Mouse (Mus musculus) kidney, embryonic 15.5 days (tissue): ENCODE results near the gene Crtc3. TPM values are rescaled to one million over a fixed set of nuclear protein-coding genes. Genes with fewer than 3 reads are reported as not detected.

ENCODE experiments used
- ATAC-seq: fragments of 200-750 bp; cut with Nextera tagmentation; replicated peaks from 2 replicates; pipeline ENCODE4 v1.8.0; 2017; ENCODE audit warnings: moderate TSS enrichment; ENCODE audit not compliant: low FRiP score
- H3K27ac ChIP-seq: fragments of 300-500 bp; sonication (generic); 2 replicates; pipeline ENCODE4 v1.5.1; 2015; ENCODE audit warnings: mild to moderate bottlenecking, inconsistent platforms
- H3K27me3 ChIP-seq: fragments of 300-500 bp; sonication (generic); 2 replicates; pipeline ENCODE4 v1.6.1; 2015; ENCODE audit warnings: inconsistent platforms
- H3K36me3 ChIP-seq: fragments of 300-500 bp; sonication (generic); 2 replicates; pipeline ENCODE4 v1.6.1; 2015; ENCODE audit warnings: inconsistent platforms
- H3K4me1 ChIP-seq: fragments of 300-500 bp; sonication (generic); 2 replicates; pipeline ENCODE4 v1.6.1; 2015; ENCODE audit warnings: inconsistent platforms
- H3K4me2 ChIP-seq: fragments of 300-500 bp; sonication (generic); 2 replicates; pipeline ENCODE4 v1.6.1; 2015; ENCODE audit warnings: moderate library complexity, mild to moderate bottlenecking, inconsistent platforms
- H3K4me3 ChIP-seq: fragments of 300-500 bp; sonication (generic); replicated peaks from 2 replicates; pipeline ENCODE4 v1.5.1; 2015; ENCODE audit warnings: mild to moderate bottlenecking, inconsistent platforms
- H3K9ac ChIP-seq: fragments of 300-500 bp; sonication (generic); 2 replicates; pipeline ENCODE4 v1.6.1; 2015; ENCODE audit warnings: mild to moderate bottlenecking, inconsistent platforms
- H3K9me3 ChIP-seq: fragments of 300-500 bp; sonication (generic); replicated peaks from 2 replicates; pipeline ENCODE4 v1.6.1; 2016; ENCODE audit warnings: inconsistent platforms
- WGBS: fragments of 180-500 bp; shearing (Covaris S2); methylation state at CpG from one replicate; pipeline ENCODE4 v1.1.7; 2015; ENCODE audit warnings: mixed read lengths; 5-methylcytosine and 5-hydroxymethylcytosine counted together
- polyA plus RNA-seq: library from polyadenylated mRNA; unstranded; fragments of >200 nt; fragmentation: Nextera tagmentation; extraction: Ambion mirVana; gene quantifications from 2 replicates; pipeline ENCODE4 v1.2.1, GENCODE M21; 2015

Crtc3 gene
- polyA plus RNA-seq, 1 experiment from 2014 or later = 21.9 TPM

- WGBS = 57% methylated on average over 5 of the region's 5 CpGs
- ATAC-seq = no peak
Observed at GRCm38 (mm10) chr7:80561931-80562330, 126.7 kb downstream of the Crtc3 start.

GRCm38 (mm10) chr7:80561271-80561670, 127.4 kb downstream of the Crtc3 start:
- no peak for ATAC-seq
- Histone ChIP-seq H3K4me2 (no peak overlapping the region), H3K27me3 (no peaks in the 10 kb centered on the region), H3K9ac (no peak overlapping the region), H3K4me3 (no peak overlapping the region), H3K9me3 (no peaks in the 10 kb centered on the region), H3K36me3 (no peaks in the 10 kb centered on the region), H3K4me1 (peaks cover 7% of the 10 kb centered on the region; the same call in 1 of the 2 replicates), H3K27ac (no peak overlapping the region)
- 62% methylated on average over 9 of the region's 9 CpGs for WGBS

More at GRCm38 (mm10) chr7:80561931-80562330, 126.7 kb downstream of the Crtc3 start:
- Histone ChIP-seq H3K4me1 (peaks cover 7% of the 10 kb centered on the region; the same call in 1 of the 2 replicates), H3K27me3 (no peaks in the 10 kb centered on the region), H3K4me3 (no peak overlapping the region), H3K9me3 (no peaks in the 10 kb centered on the region), H3K36me3 (no peaks in the 10 kb centered on the region), H3K27ac (no peak overlapping the region), H3K4me2 (no peak overlapping the region), H3K9ac (no peak overlapping the region)

GRCm38 (mm10) chr7:80558572-80558971, 130.1 kb downstream of the Crtc3 start:
- H3K27ac ChIP-seq = no peak overlapping the region
- 60% methylated on average over 5 of the region's 5 CpGs for WGBS
- no peaks in the 10 kb centered on the region for H3K36me3 ChIP-seq
- H3K4me3 ChIP-seq = no peak overlapping the region
- no peak overlapping the region for H3K9ac ChIP-seq
- no peak overlapping the region for H3K4me2 ChIP-seq
- no peaks in the 10 kb centered on the region for H3K9me3 ChIP-seq
- H3K4me1 ChIP-seq = peaks cover 20% of the 10 kb centered on the region
- no peaks in the 10 kb centered on the region for H3K27me3 ChIP-seq
- no peak for ATAC-seq

GRCm38 (mm10) chr7:80558101-80558500, 130.6 kb downstream of the Crtc3 start:
- Histone ChIP-seq H3K36me3 (no peaks in the 10 kb centered on the region), H3K27ac (no peak overlapping the region), H3K9ac (no peak overlapping the region), H3K4me2 (no peak overlapping the region), H3K4me3 (no peak overlapping the region), H3K27me3 (no peaks in the 10 kb centered on the region), H3K9me3 (no peaks in the 10 kb centered on the region), H3K4me1 (peaks cover 20% of the 10 kb centered on the region)
- ATAC-seq = no peak
- 46% methylated on average over 8 of the region's 8 CpGs for WGBS

GRCm38 (mm10) chr7:80557161-80557560, 131.5 kb downstream of the Crtc3 start:
- no peaks in the 10 kb centered on the region for H3K9me3 ChIP-seq
- H3K27me3 ChIP-seq = no peaks in the 10 kb centered on the region
- H3K9ac ChIP-seq = no peak overlapping the region
- H3K27ac ChIP-seq = no peak overlapping the region
- H3K4me2 ChIP-seq = no peak overlapping the region
- H3K4me1 ChIP-seq = peaks cover 20% of the 10 kb centered on the region
- WGBS = 71% methylated on average over 4 of the region's 4 CpGs
- no peak for ATAC-seq
- H3K36me3 ChIP-seq = no peaks in the 10 kb centered on the region
- H3K4me3 ChIP-seq = no peak overlapping the region

- H3K9me3 ChIP-seq = no peaks in the 10 kb centered on the region
- ATAC-seq = no peak
- H3K9ac ChIP-seq = no peak overlapping the region
- WGBS = 77% methylated on average over 3 of the region's 3 CpGs
- no peak overlapping the region for H3K4me3 ChIP-seq
- no peaks in the 10 kb centered on the region for H3K36me3 ChIP-seq
- H3K4me2 ChIP-seq = no peak overlapping the region
- H3K27me3 ChIP-seq = no peaks in the 10 kb centered on the region
- no peak overlapping the region for H3K27ac ChIP-seq
- H3K4me1 ChIP-seq = peaks cover 20% of the 10 kb centered on the region
Observed at GRCm38 (mm10) chr7:80556166-80556565, 132.5 kb downstream of the Crtc3 start.

- Histone ChIP-seq H3K4me3 (no peak overlapping the region), H3K9me3 (no peaks in the 10 kb centered on the region), H3K36me3 (no peaks in the 10 kb centered on the region), H3K4me1 (peaks cover 20% of the 10 kb centered on the region), H3K27me3 (no peaks in the 10 kb centered on the region), H3K27ac (peak overlapping the region; percentile 72), H3K9ac (no peak overlapping the region), H3K4me2 (0 out of 2 replicates have a peak overlapping the region, but pooled peaks have one; percentile 25)
- no peak for ATAC-seq
- WGBS = 81% methylated on average over 3 of the region's 3 CpGs
Observed at GRCm38 (mm10) chr7:80555146-80555545, 133.5 kb downstream of the Crtc3 start.

- Histone ChIP-seq H3K9ac (no peak overlapping the region), H3K27ac (peak overlapping the region; percentile 72), H3K4me2 (peak overlapping the region; percentile 25), H3K4me3 (no peak overlapping the region), H3K27me3 (no peaks in the 10 kb centered on the region), H3K36me3 (no peaks in the 10 kb centered on the region), H3K4me1 (peaks cover 20% of the 10 kb centered on the region), H3K9me3 (no peaks in the 10 kb centered on the region)
- 38% methylated on average over 22 of the region's 22 CpGs for WGBS
- peak; percentile 74 for ATAC-seq
Observed at GRCm38 (mm10) chr7:80554180-80555021, 134.3 kb downstream of the Crtc3 start.

- H3K4me2 ChIP-seq = no peak overlapping the region
- H3K4me1 ChIP-seq = no peaks in the 10 kb centered on the region; the same call in 1 of the 2 replicates
- ATAC-seq = no peak
- H3K9me3 ChIP-seq = no peaks in the 10 kb centered on the region
- no peak overlapping the region for H3K27ac ChIP-seq
- no peak overlapping the region for H3K9ac ChIP-seq
- H3K36me3 ChIP-seq = no peaks in the 10 kb centered on the region
- 81% methylated on average over 7 of the region's 7 CpGs for WGBS
- H3K27me3 ChIP-seq = no peaks in the 10 kb centered on the region
- H3K4me3 ChIP-seq = no peak overlapping the region
Observed at GRCm38 (mm10) chr7:80548513-80549260, 140.0 kb downstream of the Crtc3 start.

- no peak overlapping the region for H3K4me2 ChIP-seq
- ATAC-seq = no peak; the same call in 1 of the 2 replicates
- WGBS = 79% methylated on average over 7 of the region's 7 CpGs
- H3K27me3 ChIP-seq = no peaks in the 10 kb centered on the region
- no peaks in the 10 kb centered on the region for H3K9me3 ChIP-seq
- no peak overlapping the region for H3K9ac ChIP-seq
- H3K4me3 ChIP-seq = no peak overlapping the region
- no peaks in the 10 kb centered on the region for H3K36me3 ChIP-seq
- no peaks in the 10 kb centered on the region for H3K4me1 ChIP-seq
- H3K27ac ChIP-seq = no peak overlapping the region
Observed at GRCm38 (mm10) chr7:80542139-80542831, 146.4 kb downstream of the Crtc3 start.

- Histone ChIP-seq H3K36me3 (no peaks in the 10 kb centered on the region), H3K9me3 (no peaks in the 10 kb centered on the region), H3K27ac (no peak overlapping the region), H3K4me3 (no peak overlapping the region), H3K4me1 (no peaks in the 10 kb centered on the region), H3K4me2 (no peak overlapping the region), H3K9ac (no peak overlapping the region), H3K27me3 (no peaks in the 10 kb centered on the region)
- no peak for ATAC-seq
- whole genome bisulfite sequencing = 67% methylated on average over 5 of the region's 5 CpGs
Observed at GRCm38 (mm10) chr7:80539581-80539980, 149.1 kb downstream of the Crtc3 start.
